Mouse (Mus musculus) MEL (cell line): Measurements from ENCODE around the gene Utrn.

Experiments used
- BHLHE40 ChIP-seq: IDR thresholded peaks from 2 replicates; pipeline ENCODE4 v1.6.1; 2012; ENCODE audit warnings: low read depth, mild to moderate bottlenecking, inconsistent platforms, low read length, improper control_type of control experiment, borderline replicate concordance
- CTCF ChIP-seq, 3 experiments: IDR thresholded peaks in 2 of 3; conservative IDR thresholded peaks in 1 of 3; 2 replicates each; pipeline ENCODE4 v1.5.1; 2011 to 2012; ENCODE audit warnings: low read length in 3 of 3, low read depth in 2 of 3, mild to moderate bottlenecking in 2 of 3, improper control_type of control experiment in 1 of 3, inconsistent platforms in 1 of 3, mixed read lengths in 1 of 3, moderate library complexity in 1 of 3; ENCODE audit not compliant: control insufficient read depth in 1 of 3, insufficient read depth in 1 of 3, poor library complexity in 1 of 3, severe bottlenecking in 1 of 3
- EP300 ChIP-seq, 2 experiments: IDR thresholded peaks; 2 replicates each; pipeline ENCODE4 v1.6.1; 2011; ENCODE audit warnings: improper control_type of control experiment in 2 of 2, low read length in 2 of 2, low read depth in 1 of 2, mild to moderate bottlenecking in 1 of 2
- ETS1 ChIP-seq: IDR thresholded peaks from 2 replicates; pipeline ENCODE4 v1.6.1; 2012; ENCODE audit warnings: low read depth, mild to moderate bottlenecking, inconsistent platforms, low read length, improper control_type of control experiment, moderate library complexity
- HCFC1 ChIP-seq: IDR thresholded peaks from 2 replicates; pipeline ENCODE4 v1.6.1; 2012; ENCODE audit warnings: low read depth, mild to moderate bottlenecking, inconsistent platforms, low read length, improper control_type of control experiment, moderate library complexity
- MAFK ChIP-seq: IDR thresholded peaks from 2 replicates; pipeline ENCODE4 v1.6.1; 2011; ENCODE audit warnings: low read depth, mild to moderate bottlenecking, low read length, improper control_type of control experiment, borderline replicate concordance
- MAZ ChIP-seq: IDR thresholded peaks from 2 replicates; pipeline ENCODE4 v1.6.1; 2012; ENCODE audit warnings: low read depth, mild to moderate bottlenecking, inconsistent platforms, low read length, improper control_type of control experiment
- POLR2A ChIP-seq, 2 experiments: IDR thresholded peaks; 2 replicates each; pipeline ENCODE4 v1.6.1; 2011 to 2012; ENCODE audit warnings: low read length in 2 of 2, mild to moderate bottlenecking in 2 of 2, control low read depth in 1 of 2, improper control_type of control experiment in 1 of 2, low read depth in 1 of 2, moderate library complexity in 1 of 2; ENCODE audit not compliant: control insufficient read depth in 1 of 2, insufficient read depth in 1 of 2, poor library complexity in 1 of 2
- RCOR1 ChIP-seq: IDR thresholded peaks from 2 replicates; pipeline ENCODE4 v1.6.1; 2012; ENCODE audit warnings: low read depth, mild to moderate bottlenecking, inconsistent platforms, low read length, improper control_type of control experiment

DNA sequence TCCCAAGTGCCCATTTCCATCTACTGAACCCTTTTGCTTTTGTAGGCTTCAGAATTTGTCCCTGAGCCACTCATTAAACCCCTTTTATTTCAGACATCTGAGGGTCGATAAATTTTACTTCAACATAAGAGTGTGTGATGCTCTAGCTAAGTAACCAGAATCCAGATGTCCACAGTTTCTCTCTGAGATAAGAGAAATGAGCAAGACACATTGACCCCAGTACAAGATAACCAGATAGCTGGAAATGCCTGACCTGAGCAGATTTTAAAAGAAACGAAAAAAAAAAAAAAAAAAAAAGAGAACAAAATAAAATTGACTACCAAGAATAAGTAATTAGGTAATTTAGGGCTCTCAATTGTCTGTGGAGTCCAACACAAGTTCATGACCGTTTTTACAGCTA, 145.9 kb downstream of the Utrn start:
- TF ChIP-seq MAZ = no peak
- TF ChIP-seq EP300 (IDR thresholded peaks at IDR 0.05; ENCODE audit: low read depth in 1 of 2, low read length in 2 of 2) = peak; percentile 39 to 40; a peak in 3 of 4 replicates
- no peak for TF ChIP-seq CTCF (IDR thresholded peaks at IDR 0.05 in 2 of 3, conservative IDR thresholded peaks at IDR 0.05 in 1 of 3; ENCODE audit: control insufficient read depth in 1 of 3, insufficient read depth in 1 of 3, low read depth in 2 of 3, low read length in 3 of 3, poor library complexity in 1 of 3, severe bottlenecking in 1 of 3)
- TF ChIP-seq HCFC1 = no peak
- TF ChIP-seq RCOR1 = no peak
- no peak for TF ChIP-seq POLR2A (IDR thresholded peaks at IDR 0.05; ENCODE audit: control insufficient read depth in 1 of 2, insufficient read depth in 1 of 2, low read depth in 1 of 2, low read length in 2 of 2, poor library complexity in 1 of 2)
- TF ChIP-seq MAFK = no peak
- TF ChIP-seq ETS1 = no peak
- no peak for TF ChIP-seq BHLHE40
